Mouse (Mus musculus) neural tube, embryonic 13.5 days (tissue): ENCODE measurements at regions not wholly inside any gene's neighbourhood (a gene's known extent, or its start where the extent isn't known, plus 50 kb on each side); places are given as distances from the start of the nearest gene placed in this dataset.

Source experiments
- ATAC-seq: fragments of 200-750 bp; cut with Nextera tagmentation; 2 replicates; pipeline ENCODE4 v1.8.0; 2017; ENCODE audit warnings: low read depth, mild to moderate bottlenecking, moderate TSS enrichment, moderate library complexity
- H3K27ac ChIP-seq: fragments of 300-500 bp; sonication (generic); replicated peaks from 2 replicates; pipeline ENCODE4 v1.5.1; 2015; ENCODE audit warnings: moderate library complexity, mild to moderate bottlenecking, inconsistent platforms
- H3K27me3 ChIP-seq: fragments of 300-500 bp; sonication (generic); 2 replicates; pipeline ENCODE4 v1.6.1; 2015; ENCODE audit warnings: mild to moderate bottlenecking, inconsistent platforms
- H3K36me3 ChIP-seq: fragments of 300-500 bp; sonication (generic); 2 replicates; pipeline ENCODE4 v1.6.1; 2015; ENCODE audit warnings: mild to moderate bottlenecking, inconsistent platforms
- H3K4me1 ChIP-seq: fragments of 300-500 bp; sonication (generic); replicated peaks from 2 replicates; pipeline ENCODE4 v1.6.1; 2015; ENCODE audit warnings: inconsistent platforms
- H3K4me2 ChIP-seq: fragments of 300-500 bp; sonication (generic); 2 replicates; pipeline ENCODE4 v1.6.1; 2015; ENCODE audit warnings: inconsistent platforms, mild to moderate bottlenecking, moderate library complexity
- H3K4me3 ChIP-seq: fragments of 300-500 bp; sonication (generic); 2 replicates; pipeline ENCODE4 v1.5.1; 2015; ENCODE audit warnings: mild to moderate bottlenecking, inconsistent platforms
- H3K9ac ChIP-seq: fragments of 300-500 bp; sonication (generic); 2 replicates; pipeline ENCODE4 v1.6.1; 2015; ENCODE audit warnings: moderate library complexity, mild to moderate bottlenecking, inconsistent platforms
- H3K9me3 ChIP-seq: fragments of 300-500 bp; sonication (generic); 2 replicates; pipeline ENCODE4 v1.6.1; 2016; ENCODE audit warnings: inconsistent platforms
- WGBS: fragments of 180-500 bp; shearing (Covaris S2); methylation state at CpG from one replicate; pipeline ENCODE4 v1.1.7; 2015; 5-methylcytosine and 5-hydroxymethylcytosine counted together

DNA sequence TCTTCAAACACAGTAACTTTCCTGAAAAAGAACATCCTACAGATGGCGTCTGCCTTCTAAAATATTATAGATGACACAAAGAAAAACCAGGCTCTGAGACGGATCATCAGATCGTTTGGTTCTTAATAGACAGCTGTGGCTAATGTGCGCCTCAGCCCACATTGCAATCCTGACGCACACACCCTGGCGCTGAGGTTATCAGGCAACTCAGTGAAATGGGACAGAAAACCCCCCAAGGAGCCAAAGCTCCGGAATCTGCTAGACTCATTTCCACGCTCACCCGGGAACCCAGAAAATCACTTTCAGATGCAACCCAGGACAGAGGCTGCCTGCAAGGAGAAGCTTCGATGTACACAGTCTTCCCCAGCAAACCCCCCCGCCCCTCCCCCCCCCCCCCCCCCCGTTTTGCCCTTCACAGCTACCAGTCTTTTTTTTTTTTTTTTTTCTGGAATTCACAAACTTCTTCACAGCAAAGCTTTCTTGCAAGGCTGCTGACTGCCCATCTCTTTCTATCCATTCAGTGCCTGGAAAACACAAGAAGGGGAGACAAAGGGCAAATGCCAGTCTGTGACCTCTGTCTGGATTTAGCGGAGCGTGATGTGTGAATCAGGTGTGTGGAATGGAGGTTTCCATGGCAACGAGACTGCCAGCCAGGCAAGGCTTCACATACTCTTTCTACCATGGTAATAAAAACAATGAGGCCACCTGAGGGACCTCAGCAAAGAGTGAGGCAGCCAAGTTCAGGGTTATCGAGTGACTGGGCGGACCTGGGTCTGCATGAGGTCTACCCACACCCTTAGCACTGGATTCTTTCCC, 286.9 kb downstream of the Gm11361 start:
- Histone ChIP-seq H3K9me3 (no peaks in the 10 kb centered on the region), H3K9ac (peak overlapping the region; percentile 56), H3K4me3 (peak overlapping the region; percentile 19), H3K4me2 (peak overlapping the region; percentile 46), H3K4me1 (peaks cover 29% of the 10 kb centered on the region), H3K36me3 (no peaks in the 10 kb centered on the region), H3K27me3 (no peaks in the 10 kb centered on the region), H3K27ac (peak overlapping the region; percentile 89)
- peak; percentile 79 for ATAC-seq
- WGBS = 14% methylated on average over 17 of the region's 17 CpGs

GRCm38 (mm10) chr13:28541607-28542006, 284.3 kb downstream of the Gm11361 start:
- no peak overlapping the region for H3K27ac ChIP-seq
- H3K4me1 ChIP-seq = peaks cover 29% of the 10 kb centered on the region
- H3K9me3 ChIP-seq = peaks cover 6% of the 10 kb centered on the region; the same call in 1 of the 2 replicates
- no peaks in the 10 kb centered on the region for H3K27me3 ChIP-seq
- no peak overlapping the region for H3K4me3 ChIP-seq
- no peaks in the 10 kb centered on the region for H3K36me3 ChIP-seq
- no peak overlapping the region for H3K9ac ChIP-seq
- H3K4me2 ChIP-seq = no peak overlapping the region
- no peak for ATAC-seq
- 95% methylated on average over 3 of the region's 3 CpGs for WGBS

DNA sequence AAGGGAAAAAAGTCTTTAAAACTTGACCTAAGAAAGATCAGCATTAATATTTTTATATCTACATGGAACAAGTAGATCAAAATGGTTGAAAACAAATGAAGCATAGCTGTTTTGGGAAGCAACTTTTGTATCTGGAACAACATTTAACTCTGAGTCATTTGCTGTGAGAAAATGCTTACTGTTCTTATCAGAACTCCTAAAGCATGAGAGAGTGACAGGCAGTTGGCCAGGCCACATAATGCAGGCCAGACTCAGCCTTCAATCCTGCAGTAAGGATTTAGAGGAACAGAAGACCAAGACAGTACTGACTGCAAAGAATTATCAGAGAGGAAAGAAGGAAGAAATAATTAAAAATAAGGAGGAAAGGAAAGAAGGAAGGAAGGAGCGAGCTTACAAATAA, 275.8 kb downstream of the Gm11361 start:
- ATAC-seq = no peak
- Histone ChIP-seq H3K9me3 (peaks cover 8% of the 10 kb centered on the region; the same call in 1 of the 2 replicates), H3K4me2 (no peak overlapping the region), H3K4me3 (no peak overlapping the region), H3K9ac (no peak overlapping the region), H3K27me3 (no peaks in the 10 kb centered on the region), H3K36me3 (0 out of 2 replicates have a peak, but pooled peaks cover 3% of the 10 kb centered on the region), H3K27ac (no peak overlapping the region), H3K4me1 (peaks cover 29% of the 10 kb centered on the region)
- 97% methylated on average over 1 of the region's 1 CpGs for WGBS

DNA sequence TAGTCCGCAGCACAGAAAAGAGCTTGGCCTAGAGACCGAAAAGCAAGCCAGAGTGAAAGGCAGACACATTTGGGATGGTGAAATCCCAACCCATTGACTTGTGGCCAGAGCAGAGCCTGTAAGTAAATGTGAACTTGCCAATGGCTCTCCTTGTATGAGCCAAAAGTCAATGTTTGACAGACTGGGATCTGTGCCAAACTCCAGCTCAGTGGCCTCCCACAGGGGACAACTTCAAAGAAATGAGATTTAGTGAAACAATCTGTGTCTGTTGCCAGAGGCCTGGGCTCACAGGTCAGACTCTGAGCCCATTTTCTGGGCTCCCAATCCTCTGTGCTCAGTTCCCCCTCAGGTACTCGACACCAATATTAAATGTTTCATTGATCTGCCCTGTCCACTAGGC, 274.9 kb downstream of the Gm11361 start:
- H3K36me3 ChIP-seq = 0 out of 2 replicates have a peak, but pooled peaks cover 3% of the 10 kb centered on the region
- no peak overlapping the region for H3K4me2 ChIP-seq
- H3K9ac ChIP-seq = no peak overlapping the region
- H3K4me3 ChIP-seq = no peak overlapping the region
- peak; percentile 64; the same call in 1 of the 2 replicates for ATAC-seq
- peaks cover 29% of the 10 kb centered on the region for H3K4me1 ChIP-seq
- H3K9me3 ChIP-seq = 0 out of 2 replicates have a peak, but pooled peaks cover 5% of the 10 kb centered on the region
- H3K27me3 ChIP-seq = no peaks in the 10 kb centered on the region
- peak overlapping the region; percentile 67 for H3K27ac ChIP-seq
- WGBS = 47% methylated on average over 3 of the region's 3 CpGs

GRCm38 (mm10) chr13:28531534-28531999, 274.2 kb downstream of the Gm11361 start:
- H3K27ac ChIP-seq = peak overlapping the region; percentile 67; the same call in 1 of the 2 replicates
- WGBS = 90% methylated on average over 5 of the region's 5 CpGs

DNA sequence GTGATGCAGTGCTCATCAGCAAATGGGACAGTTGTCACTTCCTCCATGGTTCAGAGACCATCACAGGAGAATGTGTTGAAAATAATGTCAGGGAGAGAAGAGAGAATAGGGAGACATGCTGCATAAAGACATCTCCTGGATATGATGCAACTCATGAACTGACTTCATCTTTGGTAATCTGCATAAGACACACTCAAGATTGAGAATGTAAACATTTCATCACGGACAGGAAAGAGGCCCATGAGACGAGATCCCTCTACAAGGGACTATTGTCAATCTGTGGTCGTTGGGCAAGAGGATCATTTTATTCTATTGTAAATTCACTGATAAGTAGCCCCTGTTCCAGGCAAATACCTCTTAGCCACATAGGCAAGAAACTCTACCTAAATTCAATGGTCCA, 273.6 kb downstream of the Gm11361 start:
- H3K27ac ChIP-seq = no peak overlapping the region
- no peak overlapping the region for H3K4me3 ChIP-seq
- H3K9ac ChIP-seq = no peak overlapping the region
- peaks cover 29% of the 10 kb centered on the region for H3K4me1 ChIP-seq
- H3K36me3 ChIP-seq = 0 out of 2 replicates have a peak, but pooled peaks cover 3% of the 10 kb centered on the region
- WGBS = 95% methylated on average over 3 of the region's 3 CpGs
- no peaks in the 10 kb centered on the region for H3K27me3 ChIP-seq
- ATAC-seq = no peak
- no peak overlapping the region for H3K4me2 ChIP-seq
- 0 out of 2 replicates have a peak, but pooled peaks cover 5% of the 10 kb centered on the region for H3K9me3 ChIP-seq

More at GRCm38 (mm10) chr13:28531534-28531999, 274.2 kb downstream of the Gm11361 start:
- Histone ChIP-seq H3K4me1 (peaks cover 29% of the 10 kb centered on the region), H3K36me3 (0 out of 2 replicates have a peak, but pooled peaks cover 3% of the 10 kb centered on the region), H3K4me3 (no peak overlapping the region), H3K4me2 (no peak overlapping the region), H3K9me3 (0 out of 2 replicates have a peak, but pooled peaks cover 5% of the 10 kb centered on the region), H3K9ac (no peak overlapping the region), H3K27me3 (no peaks in the 10 kb centered on the region)
- no peak for ATAC-seq

GRCm38 (mm10) chr13:28528898-28529511, 271.7 kb downstream of the Gm11361 start:
- H3K9ac ChIP-seq = no peak overlapping the region
- 0 out of 2 replicates have a peak, but pooled peaks cover 3% of the 10 kb centered on the region for H3K36me3 ChIP-seq
- H3K4me2 ChIP-seq = no peak overlapping the region
- peaks cover 20% of the 10 kb centered on the region for H3K4me1 ChIP-seq
- H3K4me3 ChIP-seq = no peak overlapping the region
- ATAC-seq = no peak
- H3K27ac ChIP-seq = peak overlapping the region; percentile 42
- no peaks in the 10 kb centered on the region for H3K27me3 ChIP-seq
- 69% methylated on average over 4 of the region's 4 CpGs for WGBS
- 0 out of 2 replicates have a peak, but pooled peaks cover 5% of the 10 kb centered on the region for H3K9me3 ChIP-seq

DNA sequence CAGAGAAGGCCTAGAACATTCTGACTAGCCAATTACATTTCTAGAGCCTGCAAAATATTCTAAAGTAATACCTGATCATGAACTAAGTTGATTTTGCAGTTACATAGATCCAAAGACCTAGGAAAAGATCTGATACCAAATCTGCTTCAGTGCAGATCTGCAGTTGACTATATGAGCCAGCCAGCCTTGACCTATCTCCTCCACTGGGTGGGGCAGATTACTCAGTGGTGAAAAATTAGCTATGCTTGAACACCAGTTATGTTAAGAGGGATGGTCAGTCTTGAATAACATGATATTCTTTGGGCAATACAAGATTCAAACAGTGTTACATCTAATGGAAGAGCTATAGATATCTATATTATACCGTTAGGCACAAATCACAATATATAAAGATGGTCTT, 269.0 kb downstream of the Gm11361 start:
- H3K9ac ChIP-seq = no peak overlapping the region
- H3K4me2 ChIP-seq = no peak overlapping the region
- H3K36me3 ChIP-seq = 0 out of 2 replicates have a peak, but pooled peaks cover 3% of the 10 kb centered on the region
- 98% methylated on average over 1 of the region's 1 CpGs for WGBS
- no peak overlapping the region for H3K4me3 ChIP-seq
- 0 out of 2 replicates have a peak, but pooled peaks cover 5% of the 10 kb centered on the region for H3K9me3 ChIP-seq
- H3K27me3 ChIP-seq = no peaks in the 10 kb centered on the region
- no peak overlapping the region for H3K27ac ChIP-seq
- ATAC-seq = no peak
- H3K4me1 ChIP-seq = 0 out of 2 replicates have a peak, but pooled peaks cover 5% of the 10 kb centered on the region

DNA sequence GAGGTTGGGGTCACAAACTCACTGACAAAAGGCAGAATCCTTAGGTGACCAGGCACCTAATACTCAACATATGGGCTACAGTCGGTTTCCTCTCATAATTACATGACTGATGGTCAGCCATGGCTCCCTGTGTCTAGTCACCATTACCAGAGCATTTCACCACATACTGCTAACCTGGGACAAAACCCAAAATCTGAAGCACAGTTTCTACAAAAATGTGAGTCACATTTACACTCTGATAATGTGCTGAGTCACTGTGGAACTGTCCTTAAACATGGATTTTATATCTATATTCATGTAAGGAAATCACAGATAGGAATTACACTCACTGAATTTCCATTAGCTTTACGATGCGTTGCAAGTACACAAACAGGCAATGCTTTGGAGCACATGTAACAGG, 267.1 kb downstream of the Gm11361 start:
- 93% methylated on average over 3 of the region's 3 CpGs for WGBS
- H3K4me2 ChIP-seq = no peak overlapping the region
- no peaks in the 10 kb centered on the region for H3K27me3 ChIP-seq
- no peak for ATAC-seq
- H3K4me3 ChIP-seq = no peak overlapping the region
- no peaks in the 10 kb centered on the region for H3K9me3 ChIP-seq
- no peaks in the 10 kb centered on the region for H3K36me3 ChIP-seq
- peaks cover 5% of the 10 kb centered on the region; the same call in 1 of the 2 replicates for H3K4me1 ChIP-seq
- H3K27ac ChIP-seq = no peak overlapping the region
- H3K9ac ChIP-seq = no peak overlapping the region

GRCm38 (mm10) chr13:28520127-28520482, 262.8 kb downstream of the Gm11361 start:
- no peak overlapping the region for H3K9ac ChIP-seq
- ATAC-seq = no peak
- no peaks in the 10 kb centered on the region for H3K9me3 ChIP-seq
- 93% methylated on average over 1 of the region's 1 CpGs for WGBS
- no peak overlapping the region for H3K4me2 ChIP-seq
- no peak overlapping the region for H3K27ac ChIP-seq
- H3K27me3 ChIP-seq = no peaks in the 10 kb centered on the region
- H3K4me3 ChIP-seq = no peak overlapping the region
- H3K4me1 ChIP-seq = peaks cover 4% of the 10 kb centered on the region; the same call in 1 of the 2 replicates
- no peaks in the 10 kb centered on the region for H3K36me3 ChIP-seq

DNA sequence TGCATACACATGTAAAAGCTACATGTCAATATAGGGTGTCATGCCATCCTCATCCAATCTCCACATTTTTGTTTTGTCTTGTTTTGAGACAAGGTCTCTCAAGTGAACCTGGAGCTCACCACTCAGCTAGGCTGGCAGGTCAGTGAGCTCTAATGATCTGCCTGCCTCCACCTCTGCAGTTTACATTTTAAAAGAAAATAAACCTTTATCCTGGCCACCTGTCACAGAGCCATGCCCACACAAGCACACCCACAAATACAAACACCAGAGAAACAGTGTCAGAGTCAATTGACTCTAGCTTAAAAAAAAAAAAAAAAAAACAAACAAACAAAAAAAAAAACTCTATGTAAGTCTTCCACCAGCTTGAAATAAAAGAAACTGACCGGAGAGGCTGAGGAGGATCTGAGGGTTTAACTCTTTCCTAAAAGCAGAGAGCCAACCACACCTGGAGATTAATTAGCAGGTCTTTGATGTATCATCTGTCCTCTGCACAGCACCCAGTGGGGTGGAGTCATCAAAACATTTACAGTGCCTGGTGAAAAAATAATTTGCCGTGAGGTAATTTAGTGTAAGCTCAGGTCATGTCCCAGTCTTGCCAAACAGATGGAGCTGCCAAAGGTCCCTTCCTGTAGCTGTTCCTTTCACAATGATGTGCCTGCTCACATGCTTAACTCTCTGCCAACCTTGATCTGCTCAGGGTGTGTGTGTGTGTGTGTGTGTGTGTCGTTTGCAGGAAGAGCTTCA, 262.2 kb downstream of the Gm11361 start:
- Histone ChIP-seq H3K27me3 (no peaks in the 10 kb centered on the region), H3K36me3 (no peaks in the 10 kb centered on the region), H3K4me2 (no peak overlapping the region), H3K9ac (no peak overlapping the region), H3K27ac (no peak overlapping the region), H3K4me3 (no peak overlapping the region), H3K9me3 (no peaks in the 10 kb centered on the region), H3K4me1 (peaks cover 4% of the 10 kb centered on the region; the same call in 1 of the 2 replicates)
- ATAC-seq = no peak
- WGBS = 70% methylated on average over 3 of the region's 3 CpGs
